Mouse (Mus musculus) MN1 (cell line): ENCODE data around the gene Nol6.

Experiments used
- DNase-seq: peaks from one replicate; pipeline ENCODE4 v3.0.0-alpha.2; 2016; ENCODE audit warnings: low spot score

The Nol6 gene

GRCm38 (mm10) chr4:41118706-41119292 lies 5.5 kb downstream of the Nol6 start:
- peak; percentile 73 for DNase-seq

- no peak for DNase-seq
Measured at GRCm38 (mm10) chr4:41116817-41117216, 7.4 kb downstream of the Nol6 start.

DNA sequence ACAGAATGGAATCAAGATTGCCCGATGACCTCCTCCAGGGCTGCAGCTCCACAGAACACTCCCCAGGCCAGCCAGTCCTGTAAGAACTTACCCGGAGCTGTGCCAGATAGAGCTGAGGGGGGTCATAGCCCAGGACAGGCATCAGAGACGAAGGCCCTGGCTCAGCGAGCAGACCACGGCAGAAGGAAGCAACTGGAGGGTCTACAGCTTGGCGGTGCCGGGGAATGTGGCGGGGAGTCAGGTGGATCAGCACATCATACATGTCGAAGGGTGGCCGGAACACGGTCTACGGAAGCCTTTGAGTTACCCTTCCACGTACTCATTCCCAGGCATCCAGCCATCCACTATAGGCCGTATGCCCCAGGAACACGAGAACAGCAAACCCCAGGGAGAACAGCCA lies 8.5 kb downstream of the Nol6 start:
- DNase-seq: no peak

- DNase-seq: no peak
Measured at GRCm38 (mm10) chr4:41115074-41115473, 9.2 kb downstream of the Nol6 start.

DNA sequence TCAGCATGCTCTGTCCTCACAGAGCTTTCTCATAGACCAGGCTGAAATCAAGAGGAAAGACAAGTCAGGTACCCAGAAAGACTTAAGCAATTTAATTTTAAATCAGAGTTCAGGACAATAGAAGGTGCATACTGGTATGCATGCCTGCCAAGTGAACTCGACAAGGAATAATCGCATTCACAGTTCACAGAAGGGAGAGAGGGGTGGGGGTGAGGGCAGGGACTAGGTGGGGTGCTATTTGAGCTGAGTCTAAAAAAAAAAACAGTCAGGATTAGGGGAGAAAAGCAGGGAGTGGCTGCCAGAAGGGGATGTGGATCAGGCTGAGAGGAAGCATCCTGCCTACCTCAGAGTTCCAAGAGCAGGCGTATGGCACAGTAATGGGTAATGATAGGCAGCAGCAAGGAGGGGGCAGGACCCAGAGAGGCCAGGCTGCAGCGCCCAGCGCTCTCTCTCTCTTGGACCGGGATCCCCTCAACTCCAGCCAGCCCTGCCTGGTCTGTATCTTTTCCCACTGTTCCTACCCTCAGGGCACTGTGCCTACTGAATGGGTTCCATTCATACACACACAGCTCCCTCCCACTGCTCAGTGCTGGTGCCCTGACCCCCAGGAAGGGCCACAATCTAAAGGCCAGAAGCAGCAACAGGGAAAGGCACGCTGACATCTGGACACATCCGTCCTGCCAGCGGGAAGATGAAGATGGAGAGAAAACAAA lies 9.7 kb downstream of the Nol6 start:
- DNase-seq: no peak

DNA sequence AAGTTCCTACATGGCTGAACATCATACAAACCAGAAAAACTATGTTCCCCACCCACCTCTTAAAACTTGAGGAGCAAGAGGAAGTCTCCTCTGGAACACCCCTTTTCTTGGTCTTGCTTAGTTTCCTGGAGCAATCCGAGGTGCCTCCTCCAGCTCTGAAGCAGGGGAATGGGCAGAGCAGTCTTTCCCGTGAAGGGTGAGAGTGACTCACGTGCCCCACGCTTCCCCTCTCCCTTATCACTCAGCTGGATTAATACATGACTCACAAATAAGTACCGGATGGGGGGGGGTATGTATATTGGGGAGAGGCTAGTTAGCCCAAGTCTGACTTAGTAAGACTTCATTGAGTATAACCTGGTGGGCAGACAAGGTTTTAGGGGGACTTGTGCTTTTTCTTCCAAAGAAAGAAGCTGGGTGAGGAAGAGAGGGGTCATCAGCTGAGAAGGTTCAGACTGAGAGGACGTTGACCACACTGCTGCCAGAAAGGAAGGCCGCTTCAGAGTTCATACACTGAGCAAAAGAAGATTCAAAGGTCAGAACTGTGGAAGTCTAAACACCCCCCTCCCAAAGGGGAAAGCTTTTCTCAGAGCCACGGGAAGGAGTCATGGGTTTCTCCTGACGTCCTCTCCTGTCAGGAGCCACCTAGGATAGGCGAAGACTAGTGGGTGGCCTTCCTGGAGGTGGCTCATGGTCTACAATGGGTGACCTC lies 15.4 kb downstream of the Nol6 start:
- DNase-seq: no peak

DNA sequence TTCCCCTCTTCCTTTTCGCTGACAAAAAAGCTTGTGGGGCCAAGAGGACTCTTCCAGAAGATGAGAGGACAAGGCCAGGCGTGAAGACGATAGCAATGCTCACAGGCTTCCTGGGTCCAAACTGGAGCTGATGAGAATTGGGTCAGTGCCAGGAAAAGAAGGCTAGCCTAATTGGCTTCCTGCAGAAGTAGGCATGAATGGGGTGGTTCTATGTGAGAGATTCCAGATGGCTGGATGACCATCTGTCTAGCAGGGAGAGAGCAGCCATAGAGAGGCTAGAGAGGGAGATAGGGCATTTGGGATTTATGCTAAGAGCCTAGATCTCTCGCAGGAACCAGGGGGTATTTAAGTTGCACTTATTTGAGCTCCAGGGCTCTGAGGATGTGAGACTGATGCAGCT lies 16.8 kb downstream of the Nol6 start:
- DNase-seq: peak; percentile 83

DNA sequence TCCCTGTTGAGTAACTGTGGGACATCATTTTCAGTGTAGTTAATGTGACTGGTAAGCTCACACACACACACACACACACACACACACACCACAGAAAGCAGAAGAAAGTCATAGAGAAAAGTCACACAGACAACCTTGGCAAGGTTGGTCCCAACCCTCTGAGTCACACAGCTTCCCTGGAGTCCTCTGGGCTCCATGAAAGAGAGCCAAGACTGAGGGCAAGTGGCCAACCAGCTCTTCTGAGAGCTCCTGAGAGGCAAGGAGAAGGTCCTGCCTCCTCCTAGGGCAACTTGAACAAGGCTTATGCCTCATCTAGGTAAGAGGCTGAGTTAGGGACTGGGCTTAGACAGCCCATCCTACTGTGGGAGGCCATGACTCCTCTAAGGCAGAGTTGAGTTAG lies 21.4 kb downstream of the Nol6 start:
- DNase-seq: peak; percentile 22

GRCm38 (mm10) chr4:41100986-41101385 lies 23.3 kb downstream of the Nol6 start:
- no peak for DNase-seq

DNA sequence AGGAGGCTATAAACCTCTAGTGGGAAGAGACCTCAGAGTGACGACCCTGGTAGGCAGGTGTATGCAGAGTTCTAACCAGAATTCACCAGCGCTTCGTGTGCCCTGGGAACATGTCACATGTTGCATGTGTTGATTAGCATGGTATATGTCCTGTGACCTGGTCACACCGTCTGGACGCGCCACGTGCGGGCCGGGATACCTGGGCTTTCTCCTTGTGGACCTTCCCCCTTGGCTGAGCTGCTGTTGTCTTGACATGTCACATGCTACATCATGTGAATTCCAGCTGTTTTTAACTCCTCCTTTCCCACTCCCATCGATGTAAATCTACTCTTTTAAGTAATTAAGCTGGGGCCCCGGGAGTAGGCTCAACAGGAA lies 25.7 kb downstream of the Nol6 start:
- DNase-seq: no peak

DNA sequence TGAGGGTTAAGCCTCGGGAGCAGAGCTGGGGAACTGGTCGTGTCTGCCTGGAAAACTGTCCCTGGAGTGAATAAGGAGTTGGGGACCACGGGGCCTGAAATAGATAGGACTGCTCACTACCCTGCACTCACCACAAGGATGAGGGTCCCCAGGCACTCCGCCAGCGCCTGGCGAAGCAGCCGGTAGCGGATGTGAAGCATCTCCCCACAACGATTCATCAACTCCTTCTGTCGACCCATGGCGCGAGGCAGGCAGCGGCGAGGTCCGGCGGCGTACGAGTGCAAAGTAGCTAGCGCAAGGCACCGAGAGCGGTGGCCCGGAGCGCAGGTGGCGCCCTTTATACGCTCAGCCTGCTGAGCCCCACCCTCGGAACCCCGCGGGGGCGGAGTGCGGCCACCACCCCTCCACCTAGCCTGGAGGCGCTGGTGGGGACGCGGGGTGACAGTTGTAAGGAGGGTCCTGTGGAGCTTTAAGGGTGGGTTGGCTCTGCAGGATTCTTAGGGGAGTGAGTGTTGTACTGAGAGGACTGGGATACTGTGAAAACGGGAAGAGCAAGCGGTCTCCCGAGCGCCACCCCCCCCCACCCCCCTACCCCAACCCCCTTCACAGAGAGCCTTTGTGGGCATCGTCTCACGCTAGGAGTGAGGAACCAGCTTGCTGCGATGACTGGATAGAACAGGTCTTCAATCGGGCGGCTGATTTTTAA lies 26.2 kb downstream of the Nol6 start, which contains the start of gene Aqp3:
Gene Aqp3, minus strand, starts transcription at position 313 of the 706 bp plus-strand sequence.
- no peak for DNase-seq

GRCm38 (mm10) chr4:41097381-41097780 lies 26.9 kb downstream of the Nol6 start:
- no peak for DNase-seq

DNA sequence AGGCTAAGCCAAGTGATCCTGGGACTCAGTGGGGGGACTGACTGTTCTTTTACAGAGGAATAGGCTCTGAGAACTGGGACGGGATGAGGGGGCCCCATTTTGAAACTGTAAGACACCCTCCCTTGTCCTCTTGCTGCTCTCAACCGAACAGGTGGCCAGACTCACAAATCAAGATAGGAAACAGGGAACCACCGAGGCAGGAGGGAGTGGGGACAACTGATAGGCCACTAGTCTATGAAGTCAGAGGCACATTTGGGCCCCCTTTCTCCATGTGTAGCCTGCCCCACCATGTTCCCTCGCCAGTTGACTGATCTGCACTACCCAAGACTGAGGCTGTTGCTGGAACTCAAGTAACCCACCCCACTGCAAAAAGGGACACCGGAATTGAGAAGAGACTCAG lies 27.5 kb downstream of the Nol6 start:
- no peak for DNase-seq

DNA sequence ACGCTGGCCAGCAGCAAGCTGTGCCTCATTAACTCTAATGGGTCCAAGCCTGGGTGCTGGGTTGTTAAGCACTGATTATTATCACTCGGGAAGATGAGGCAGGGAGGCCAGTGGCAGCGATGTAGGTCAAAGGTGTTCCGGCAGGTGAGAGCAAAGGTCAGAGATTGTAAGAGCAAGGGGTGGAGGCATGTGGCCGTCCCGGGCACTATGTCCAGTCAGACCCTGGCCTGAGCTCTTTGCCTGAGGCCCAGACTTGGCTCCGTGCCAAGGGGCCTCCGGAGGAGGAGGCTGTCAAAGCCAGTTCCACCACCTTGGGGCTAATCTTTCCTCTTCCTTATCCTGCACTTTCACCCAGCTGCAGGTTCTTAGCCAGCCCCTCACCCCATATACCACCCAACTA lies 28.1 kb downstream of the Nol6 start:
- DNase-seq: peak; percentile 53

DNA sequence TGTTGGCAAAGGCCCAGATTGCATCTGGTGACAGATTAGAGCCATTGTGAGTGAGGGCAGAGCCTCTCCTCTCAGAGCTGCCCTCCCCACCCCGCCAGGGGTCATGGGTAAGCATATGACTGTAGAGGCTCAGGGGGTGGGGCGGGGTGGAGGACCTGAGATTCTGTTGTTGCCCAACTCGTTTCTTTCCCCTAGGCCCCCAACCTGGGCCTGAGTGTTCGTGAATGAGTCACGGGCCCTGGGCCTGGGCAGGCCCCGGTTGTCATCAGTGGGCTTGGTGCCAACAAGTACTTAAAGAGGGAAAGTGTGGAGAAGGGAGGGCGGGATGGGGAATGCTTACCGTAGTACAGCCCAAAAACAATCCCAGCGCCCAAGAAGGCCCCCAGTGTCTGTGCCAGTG lies 29.9 kb downstream of the Nol6 start:
- DNase-seq: peak; percentile 82

DNA sequence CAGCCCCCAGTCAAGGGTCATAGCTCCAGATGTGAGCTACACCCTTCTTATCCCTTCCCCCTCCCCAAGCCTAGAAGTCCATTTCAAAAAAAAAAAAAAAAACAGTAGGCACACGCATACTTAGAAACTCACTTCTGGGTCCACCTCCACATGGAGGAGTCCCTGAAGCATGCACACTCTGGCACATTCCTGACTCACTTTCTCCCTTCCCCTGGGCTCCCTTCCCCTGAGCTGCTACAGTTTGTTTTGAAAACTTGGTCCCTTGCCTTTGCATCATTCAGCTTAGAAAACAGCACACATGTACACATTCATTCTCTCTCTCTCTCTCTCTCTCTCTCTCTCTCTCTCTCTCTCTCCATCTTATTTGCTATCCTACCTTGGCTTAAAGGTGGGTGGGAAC lies 31.3 kb downstream of the Nol6 start:
- DNase-seq: no peak

DNA sequence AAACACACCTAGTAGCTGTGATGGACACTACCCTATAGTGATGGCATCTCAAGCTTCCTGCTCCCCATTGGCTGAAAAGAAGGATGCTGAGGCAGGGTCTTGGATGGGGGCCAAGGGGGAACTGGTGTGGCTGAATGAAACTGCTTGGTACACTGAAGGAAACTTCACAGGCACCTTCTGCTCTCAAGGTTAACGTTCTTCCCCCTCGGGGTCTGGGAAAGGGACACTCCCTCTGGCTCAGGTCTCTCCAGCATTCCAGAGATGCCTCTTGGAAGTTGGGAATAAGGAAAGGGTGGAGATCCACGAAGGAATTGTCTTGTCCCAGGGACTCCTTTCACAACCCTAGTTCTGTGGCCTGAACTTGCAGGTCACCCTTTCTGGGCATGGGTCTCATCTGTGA lies 32.9 kb downstream of the Nol6 start:
- DNase-seq: no peak

- DNase-seq: no peak
Measured at GRCm38 (mm10) chr4:41089705-41090104, 34.5 kb downstream of the Nol6 start.

DNA sequence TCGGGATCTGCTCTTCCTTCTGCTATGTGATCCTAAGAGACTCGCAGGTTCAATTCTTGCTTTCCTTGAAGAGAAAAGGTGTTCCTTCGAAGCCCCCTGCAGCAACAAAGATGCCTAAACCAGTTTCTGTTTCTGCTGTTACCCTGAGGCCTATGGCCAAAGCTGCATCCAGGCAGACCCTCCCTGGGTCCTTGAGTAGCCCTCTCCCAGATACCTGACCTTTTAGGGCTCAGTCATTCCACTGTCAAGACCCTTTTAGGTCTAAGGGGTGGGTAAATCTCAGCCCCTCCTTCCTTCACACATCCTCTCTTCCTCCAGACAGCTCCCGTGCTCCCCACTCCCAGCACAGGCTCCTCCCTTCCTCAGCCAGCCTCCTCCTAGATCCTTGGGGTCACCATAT lies 35.1 kb downstream of the Nol6 start:
- no peak for DNase-seq

- no peak for DNase-seq
Measured at GRCm38 (mm10) chr4:41087459-41088298, 36.6 kb downstream of the Nol6 start.

DNA sequence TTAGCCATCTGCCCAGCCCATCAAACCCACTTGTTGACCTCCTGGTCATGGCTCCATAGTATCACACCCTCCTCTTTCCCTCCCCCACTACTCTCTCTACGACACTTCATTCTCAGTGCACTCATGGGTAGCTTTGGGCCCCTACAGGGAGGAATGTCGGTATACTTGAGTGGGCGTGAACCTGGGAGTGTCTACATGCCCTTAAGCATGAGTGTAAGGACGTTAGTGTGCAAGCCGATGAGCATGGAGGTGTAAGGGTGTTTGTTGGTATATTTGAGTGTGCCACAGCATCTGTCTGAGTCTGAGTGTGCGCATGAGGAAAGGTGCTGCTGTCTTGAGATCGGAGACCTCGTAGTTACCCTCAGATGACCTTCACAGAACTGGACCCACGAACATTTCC lies 37.3 kb downstream of the Nol6 start:
- no peak for DNase-seq

- no peak for DNase-seq
Measured at GRCm38 (mm10) chr4:41084819-41085218, 39.4 kb downstream of the Nol6 start.
